Mouse (Mus musculus) liver, embryonic 11.5 days (tissue): ENCODE data around the gene Mcts2. TPM values are rescaled to one million over a fixed set of nuclear protein-coding genes. Genes with fewer than 3 reads are reported as not detected.

Experiments
- ATAC-seq: fragments of 200-750 bp; cut with Nextera tagmentation; replicated peaks from 2 replicates; pipeline ENCODE4 v1.8.0; 2017; ENCODE audit warnings: moderate number of reproducible peaks, mild to moderate bottlenecking, moderate TSS enrichment, moderate library complexity; ENCODE audit not compliant: low FRiP score
- DNase-seq: peaks from one replicate; pipeline ENCODE4 v3.0.0-alpha.2; 2017; ENCODE audit warnings: low spot score
- H3K27ac ChIP-seq: fragments of 300-500 bp; sonication (generic); 2 replicates; pipeline ENCODE4 v1.5.1; 2014; ENCODE audit warnings: mild to moderate bottlenecking, low read depth, low read length, control low read depth
- H3K27me3 ChIP-seq: fragments of 300-500 bp; sonication (generic); replicated peaks from 2 replicates; pipeline ENCODE4 v1.6.1; 2014; ENCODE audit warnings: low read length, mixed read lengths; ENCODE audit not compliant: control insufficient read depth, insufficient read depth
- H3K36me3 ChIP-seq: fragments of 300-500 bp; sonication (generic); 2 replicates; pipeline ENCODE4 v1.6.1; 2014; ENCODE audit warnings: mild to moderate bottlenecking, low read length, moderate library complexity, mixed read lengths; ENCODE audit not compliant: control insufficient read depth, insufficient read depth
- H3K4me1 ChIP-seq: fragments of 300-500 bp; sonication (generic); replicated peaks from 2 replicates; pipeline ENCODE4 v1.6.1; 2014; ENCODE audit warnings: low read length, mixed read lengths; ENCODE audit not compliant: control insufficient read depth, insufficient read depth
- H3K4me2 ChIP-seq: fragments of 300-500 bp; sonication (generic); 2 replicates; pipeline ENCODE4 v1.6.1; 2014; ENCODE audit warnings: mild to moderate bottlenecking, control low read depth, moderate library complexity
- H3K4me3 ChIP-seq: fragments of 300-500 bp; sonication (generic); 2 replicates; pipeline ENCODE4 v1.5.1; 2014; ENCODE audit warnings: low read depth, low read length, control low read depth
- H3K9ac ChIP-seq: fragments of 300-500 bp; sonication (generic); 2 replicates; pipeline ENCODE4 v1.6.1; 2014; ENCODE audit warnings: low read depth, low read length, control low read depth
- H3K9me3 ChIP-seq: fragments of 300-500 bp; sonication (generic); 2 replicates; pipeline ENCODE4 v1.6.1; 2016; ENCODE audit warnings: low read length, inconsistent platforms, mixed read lengths; ENCODE audit not compliant: control insufficient read depth
- WGBS: fragments of 180-500 bp; shearing (Covaris S2); extraction: QIAGEN DNeasy Blood & Tissue Kit; methylation state at CpG from one replicate; pipeline ENCODE4 v1.1.7; 2014; 5-methylcytosine and 5-hydroxymethylcytosine counted together
- polyA plus RNA-seq: library from polyadenylated mRNA; unstranded; fragments of >200 nt; fragmentation: Nextera tagmentation; extraction: Ambion mirVana; gene quantifications from 2 replicates; pipeline ENCODE4 v1.2.1, GENCODE M21; 2014

Mcts2 gene
- polyA plus RNA-seq, 1 experiment from 2014 or later, result 31.5 TPM

DNA sequence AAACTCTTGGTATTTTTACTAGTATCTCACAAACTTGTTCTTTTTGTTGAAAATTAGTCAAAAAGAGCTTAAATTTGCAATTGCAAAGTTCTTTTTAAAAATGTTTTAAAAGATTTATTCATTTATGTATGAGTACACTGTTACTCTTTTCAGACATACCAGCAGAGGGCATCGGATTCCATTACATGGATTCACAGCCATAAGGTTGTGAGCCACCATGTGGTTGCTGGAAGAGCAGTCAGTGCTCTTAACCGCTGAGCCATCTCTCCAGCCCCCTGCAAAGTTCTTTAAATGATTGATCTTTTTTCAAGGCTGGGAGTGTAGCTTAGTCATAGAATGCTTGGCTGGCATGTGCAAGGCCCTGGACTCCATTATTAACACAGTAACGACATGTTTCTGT, 8.5 kb upstream of the Mcts2 start:
- peaks cover 6% of the 10 kb centered on the region; the same call in 1 of the 2 replicates for H3K4me1 ChIP-seq
- H3K27me3 ChIP-seq, result no peaks in the 10 kb centered on the region
- no peak overlapping the region for H3K9ac ChIP-seq
- ATAC-seq (no peak), DNase-seq (no peak)
- no peaks in the 10 kb centered on the region for H3K9me3 ChIP-seq
- no peak overlapping the region for H3K4me2 ChIP-seq
- peaks cover 54% of the 10 kb centered on the region for H3K36me3 ChIP-seq
- no peak overlapping the region for H3K4me3 ChIP-seq
- 73% methylated on average over 3 of the region's 3 CpGs for WGBS
- no peak overlapping the region for H3K27ac ChIP-seq

DNA sequence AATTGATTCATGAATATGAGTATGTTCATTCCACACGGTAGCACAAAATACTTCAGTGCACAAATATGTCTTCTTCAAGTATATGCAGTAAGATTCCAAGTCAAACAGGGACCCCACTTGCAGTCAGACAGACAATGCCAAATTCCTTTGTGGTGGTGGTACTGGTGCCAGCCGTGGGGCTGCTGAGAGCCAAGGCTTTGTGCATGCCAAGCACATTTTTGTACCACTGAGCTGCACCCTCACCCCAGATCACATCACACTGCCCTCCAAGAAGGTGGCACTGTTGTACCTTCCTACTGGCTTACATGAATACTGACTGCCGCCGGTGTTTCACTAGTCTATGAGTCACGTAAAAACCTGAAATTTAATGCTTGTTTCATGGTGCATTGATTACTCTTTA, 7.9 kb upstream of the Mcts2 start:
- Histone ChIP-seq H3K9ac (no peak overlapping the region), H3K4me3 (no peak overlapping the region), H3K9me3 (no peaks in the 10 kb centered on the region), H3K27me3 (no peaks in the 10 kb centered on the region), H3K27ac (no peak overlapping the region), H3K36me3 (peaks cover 60% of the 10 kb centered on the region), H3K4me1 (peaks cover 6% of the 10 kb centered on the region; the same call in 1 of the 2 replicates), H3K4me2 (no peak overlapping the region)
- 86% methylated on average over 5 of the region's 5 CpGs for WGBS
- no peak for ATAC-seq
- DNase-seq, result no peak

DNA sequence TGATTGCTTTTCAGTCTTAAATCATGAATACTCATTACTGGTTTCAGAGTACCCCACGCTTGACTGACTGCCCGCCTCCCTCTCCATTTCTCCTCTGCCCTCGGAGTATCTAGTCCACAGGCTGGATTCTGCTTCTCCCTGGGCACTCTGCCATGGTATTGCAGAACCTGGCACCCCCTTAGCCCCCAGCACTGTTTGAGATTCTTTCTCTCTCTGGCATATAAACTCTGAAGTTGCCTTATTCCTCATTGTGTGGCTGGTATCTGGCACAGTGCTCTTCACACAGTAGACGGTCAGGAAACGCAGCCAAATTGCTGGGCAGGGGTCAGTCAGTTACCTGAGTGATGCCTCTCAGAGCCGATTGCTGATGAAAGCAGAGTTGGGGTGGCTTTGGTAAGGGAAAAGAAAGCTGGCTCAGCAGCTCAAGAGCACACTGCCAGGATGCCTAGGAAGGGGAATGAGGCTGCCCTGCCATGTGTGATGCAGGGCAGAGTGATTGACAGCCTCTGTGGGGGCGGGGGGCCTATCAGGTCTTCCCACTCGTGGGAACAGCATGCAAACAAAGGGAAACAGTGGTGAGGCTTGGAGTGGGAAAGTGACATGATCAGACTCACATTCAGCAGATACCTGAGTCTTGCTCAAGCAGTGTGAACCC, 7.0 kb upstream of the Mcts2 start:
- Histone ChIP-seq H3K4me1 (peaks cover 4% of the 10 kb centered on the region; the same call in 1 of the 2 replicates), H3K9ac (no peak overlapping the region), H3K4me3 (no peak overlapping the region), H3K27ac (no peak overlapping the region), H3K4me2 (no peak overlapping the region), H3K9me3 (no peaks in the 10 kb centered on the region), H3K27me3 (no peaks in the 10 kb centered on the region), H3K36me3 (peaks cover 69% of the 10 kb centered on the region)
- ATAC-seq, result no peak
- WGBS, result 81% methylated on average over 8 of the region's 8 CpGs
- DNase-seq, result no peak

DNA sequence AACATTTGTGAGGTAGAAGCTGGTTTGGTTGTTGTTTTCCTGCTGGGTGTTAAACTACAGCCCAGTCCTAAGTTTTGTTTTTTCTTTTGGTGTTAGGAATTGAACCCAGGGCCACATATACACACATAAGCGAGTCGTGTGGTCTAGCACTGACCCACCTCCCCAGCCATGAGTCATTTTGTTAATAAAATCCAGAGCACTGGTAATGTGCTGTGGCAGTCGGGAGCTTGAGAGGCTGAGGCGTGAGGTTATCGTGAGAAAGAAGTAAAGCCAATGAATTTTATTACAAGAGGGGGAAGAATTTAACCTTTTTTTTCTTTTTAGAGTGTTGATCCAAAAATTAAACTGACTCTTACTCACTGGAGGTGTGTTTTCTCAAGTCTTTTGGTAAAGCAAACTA, 3.7 kb upstream of the Mcts2 start:
- no peak for ATAC-seq
- no peak for DNase-seq
- Histone ChIP-seq H3K4me3 (no peak overlapping the region), H3K4me2 (no peak overlapping the region), H3K27me3 (no peaks in the 10 kb centered on the region), H3K9me3 (no peaks in the 10 kb centered on the region), H3K36me3 (peaks cover 70% of the 10 kb centered on the region), H3K27ac (no peak overlapping the region), H3K4me1 (no peaks in the 10 kb centered on the region), H3K9ac (no peak overlapping the region)
- WGBS, result 95% methylated on average over 5 of the region's 5 CpGs

DNA sequence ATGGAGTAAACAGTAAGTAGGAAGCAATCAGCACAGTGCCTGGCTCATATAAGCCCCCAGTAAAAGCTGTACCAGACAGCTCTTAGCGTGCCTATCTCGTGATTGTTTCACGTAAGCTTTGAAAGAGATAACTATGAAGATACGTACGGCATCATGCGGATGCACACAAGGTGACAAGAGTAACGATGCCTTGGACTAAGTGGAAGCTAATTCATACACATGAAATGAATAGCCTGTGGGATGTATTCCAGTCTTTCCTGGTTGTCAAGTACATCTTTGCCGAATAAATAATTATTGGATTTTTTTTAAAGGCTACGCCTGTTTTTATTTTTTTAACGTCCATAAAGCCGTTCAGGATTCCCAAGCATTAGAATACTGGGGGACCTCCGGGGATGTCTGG, 436 bp upstream of the Mcts2 start:
- H3K27ac ChIP-seq, result no peak overlapping the region
- no peaks in the 10 kb centered on the region for H3K9me3 ChIP-seq
- peak overlapping the region; percentile 51 for H3K4me3 ChIP-seq
- no peak for ATAC-seq
- H3K9ac ChIP-seq, result peak overlapping the region; percentile 21; the same call in 1 of the 2 replicates
- DNase-seq, result no peak
- H3K4me1 ChIP-seq, result no peaks in the 10 kb centered on the region; the same call in 1 of the 2 replicates
- peaks cover 69% of the 10 kb centered on the region for H3K36me3 ChIP-seq
- H3K27me3 ChIP-seq, result no peaks in the 10 kb centered on the region
- H3K4me2 ChIP-seq, result peak overlapping the region; percentile 53
- WGBS, result 55% methylated on average over 12 of the region's 12 CpGs

DNA sequence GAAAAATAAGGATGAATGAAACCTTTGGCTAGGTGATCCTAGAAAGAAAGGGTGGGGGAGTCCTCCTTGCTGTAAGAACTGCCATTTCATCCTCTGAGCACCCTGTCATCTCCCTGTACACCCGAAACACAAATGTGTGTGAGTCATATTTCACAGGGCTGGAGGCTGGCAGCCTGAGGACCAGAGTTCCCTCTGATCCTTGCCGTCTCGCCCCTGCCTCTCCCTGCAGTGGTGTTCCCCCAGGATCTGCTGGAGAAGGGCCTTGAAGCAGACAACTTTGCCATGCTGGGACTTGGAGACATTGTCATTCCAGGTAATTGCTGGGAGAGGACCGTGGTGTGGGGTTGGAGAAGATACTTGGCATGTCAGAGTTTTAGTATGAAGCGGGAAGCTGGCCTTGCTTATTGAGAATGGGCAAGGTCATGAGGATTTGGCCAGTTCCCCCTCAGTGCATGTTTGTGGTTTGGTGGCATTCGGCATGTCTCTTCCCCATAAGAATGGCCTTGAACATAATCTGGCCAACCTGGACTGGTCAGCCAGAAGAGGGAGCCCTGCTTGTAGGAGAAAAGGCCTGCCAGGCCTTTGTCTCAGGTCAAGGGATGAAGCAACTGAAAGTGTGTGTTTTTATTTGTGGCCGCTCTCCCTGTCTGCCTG, 4.9 kb downstream of the Mcts2 start:
- no peak overlapping the region for H3K4me2 ChIP-seq
- H3K4me1 ChIP-seq, result peaks cover 6% of the 10 kb centered on the region
- no peaks in the 10 kb centered on the region for H3K27me3 ChIP-seq
- ATAC-seq (no peak), DNase-seq (no peak)
- no peak overlapping the region for H3K27ac ChIP-seq
- no peak overlapping the region for H3K4me3 ChIP-seq
- 76% methylated on average over 7 of the region's 7 CpGs for WGBS
- H3K9ac ChIP-seq, result no peak overlapping the region
- peaks cover 31% of the 10 kb centered on the region for H3K36me3 ChIP-seq
- H3K9me3 ChIP-seq, result no peaks in the 10 kb centered on the region

DNA sequence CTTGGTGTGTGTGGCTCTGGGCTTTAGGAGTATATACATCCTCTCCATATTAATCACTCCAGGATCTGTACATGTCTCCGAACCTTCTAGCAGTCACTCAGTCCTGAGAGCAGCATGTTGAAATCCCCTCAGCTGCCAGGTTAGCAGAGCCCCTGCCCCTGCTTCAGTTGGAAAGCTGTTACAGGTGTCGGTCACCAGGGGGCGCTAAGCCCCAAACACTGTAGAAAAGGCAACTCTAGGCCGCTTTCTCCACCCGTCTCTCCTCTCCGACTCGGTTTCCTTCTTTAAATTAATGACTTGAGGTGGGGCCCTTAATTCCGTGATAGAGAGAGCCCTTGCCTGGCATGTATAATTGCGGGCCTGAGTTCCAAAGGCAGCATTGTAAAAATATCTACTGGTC, 6.4 kb downstream of the Mcts2 start:
- no peaks in the 10 kb centered on the region for H3K9me3 ChIP-seq
- no peak overlapping the region for H3K4me3 ChIP-seq
- peaks cover 33% of the 10 kb centered on the region for H3K36me3 ChIP-seq
- peaks cover 6% of the 10 kb centered on the region for H3K4me1 ChIP-seq
- no peaks in the 10 kb centered on the region for H3K27me3 ChIP-seq
- H3K4me2 ChIP-seq, result peak overlapping the region; percentile 41
- ATAC-seq (no peak), DNase-seq (peak; percentile 70)
- no peak overlapping the region for H3K27ac ChIP-seq
- H3K9ac ChIP-seq, result 0 out of 2 replicates have a peak overlapping the region, but pooled peaks have one; percentile 0
- WGBS, result 9% methylated on average over 9 of the region's 9 CpGs

DNA sequence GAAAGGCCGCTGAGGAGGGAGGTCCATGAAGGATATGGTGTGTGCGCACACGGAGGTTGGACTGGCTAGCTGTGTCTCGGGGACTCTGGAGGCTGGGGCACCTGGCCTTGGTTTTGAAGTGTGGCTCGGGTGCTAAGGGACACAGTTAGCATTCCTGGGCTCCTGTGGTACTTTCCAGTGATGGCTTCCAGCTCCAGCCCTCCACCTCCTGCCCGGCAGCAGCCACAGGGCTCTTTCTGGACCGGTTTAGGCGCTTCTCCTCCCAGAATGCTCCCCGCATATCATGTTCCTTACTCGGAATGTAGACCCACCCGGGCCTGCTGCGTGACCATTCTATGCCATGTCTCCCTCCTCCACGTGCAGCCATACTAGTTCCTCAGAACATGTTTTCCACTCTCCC, 6.9 kb downstream of the Mcts2 start:
- Histone ChIP-seq H3K36me3 (peaks cover 32% of the 10 kb centered on the region), H3K4me3 (no peak overlapping the region)

DNA sequence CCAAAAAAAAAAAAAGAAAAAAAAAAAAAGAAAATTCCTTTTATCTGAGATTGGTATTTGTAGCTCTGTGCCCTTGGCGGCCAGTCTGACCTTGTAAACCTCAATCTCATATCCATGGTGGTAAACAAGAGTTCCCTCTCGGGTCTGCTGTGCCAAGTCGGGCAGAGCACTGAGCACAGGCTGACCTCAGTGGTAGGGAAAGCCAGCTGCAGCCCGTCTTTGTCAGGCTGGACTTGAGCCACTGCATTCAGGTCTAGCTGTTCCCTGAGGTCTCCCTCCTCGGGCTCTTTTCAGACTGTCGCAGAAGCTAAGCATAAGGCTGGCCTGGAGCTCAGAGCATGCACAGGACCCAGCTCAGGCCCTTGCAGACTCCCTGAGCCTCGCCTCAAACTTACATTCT, 7.9 kb downstream of the Mcts2 start:
- Histone ChIP-seq H3K9me3 (no peaks in the 10 kb centered on the region), H3K27ac (no peak overlapping the region), H3K9ac (no peak overlapping the region), H3K36me3 (peaks cover 30% of the 10 kb centered on the region), H3K27me3 (no peaks in the 10 kb centered on the region), H3K4me2 (no peak overlapping the region), H3K4me3 (no peak overlapping the region), H3K4me1 (peaks cover 6% of the 10 kb centered on the region; the same call in 1 of the 2 replicates)
- ATAC-seq, result no peak
- WGBS, result 68% methylated on average over 7 of the region's 7 CpGs
- no peak for DNase-seq

More for the DNA sequence above, 6.9 kb downstream of the Mcts2 start:
- H3K9me3 ChIP-seq, result no peaks in the 10 kb centered on the region
- 89% methylated on average over 13 of the region's 13 CpGs for WGBS
- H3K27me3 ChIP-seq, result no peaks in the 10 kb centered on the region
- DNase-seq, result no peak
- peak overlapping the region; percentile 41 for H3K4me2 ChIP-seq
- H3K4me1 ChIP-seq, result peaks cover 6% of the 10 kb centered on the region; the same call in 1 of the 2 replicates
- peak overlapping the region; percentile 22; the same call in 1 of the 2 replicates for H3K27ac ChIP-seq
- 0 out of 2 replicates have a peak overlapping the region, but pooled peaks have one; percentile 0 for H3K9ac ChIP-seq
- no peak for ATAC-seq
